Mouse (Mus musculus) MEL (cell line): Measurements from ENCODE around the gene Slc30a2. TPM values are rescaled to one million over a fixed set of nuclear protein-coding genes. Genes with fewer than 3 reads are reported as not detected.

ENCODE experiments used
- DNase-seq: peaks from one replicate; pipeline ENCODE4 v3.0.0; 2011; ENCODE audit warnings: low read depth, low spot score
- H3K27ac ChIP-seq: 2 replicates; pipeline ENCODE4 v1.5.1; 2012; ENCODE audit warnings: low read depth, mild to moderate bottlenecking, control low read depth, low read length, moderate library complexity; ENCODE audit not compliant: control insufficient read depth
- H3K27me3 ChIP-seq, 2 experiments: fragments of 150-350 bp in 1 of 2; sonication (generic) in 1 of 2; 2 replicates each; pipeline ENCODE4 v1.6.1; 2012; ENCODE audit warnings: low read length in 2 of 2, mild to moderate bottlenecking in 2 of 2, improper control_type of control experiment in 1 of 2, moderate library complexity in 1 of 2; ENCODE audit not compliant: insufficient read depth in 2 of 2, control insufficient read depth in 1 of 2
- H3K36me3 ChIP-seq, 2 experiments: 2 replicates each; pipeline ENCODE4 v1.6.1; 2012 to 2014; ENCODE audit warnings: low read length in 2 of 2, improper control_type of control experiment in 1 of 2, inconsistent platforms in 1 of 2, mild to moderate bottlenecking in 1 of 2; ENCODE audit not compliant: insufficient read depth in 2 of 2, control insufficient read depth in 1 of 2
- H3K4me1 ChIP-seq, 2 experiments: fragments of 150-350 bp in 1 of 2; sonication (generic) in 1 of 2; 2 replicates each; pipeline ENCODE4 v1.6.1; 2012; ENCODE audit warnings: low read length in 2 of 2, improper control_type of control experiment in 1 of 2, mild to moderate bottlenecking in 1 of 2; ENCODE audit not compliant: insufficient read depth in 2 of 2, control insufficient read depth in 1 of 2
- H3K4me3 ChIP-seq, 2 experiments: fragments of 150-350 bp in 1 of 2; sonication (generic) in 1 of 2; 2 replicates each; pipeline ENCODE4 v1.5.1; 2012; ENCODE audit warnings: low read depth in 2 of 2, low read length in 2 of 2, mild to moderate bottlenecking in 2 of 2, moderate library complexity in 2 of 2, control low read depth in 1 of 2, improper control_type of control experiment in 1 of 2; ENCODE audit not compliant: control insufficient read depth in 1 of 2, insufficient read depth in 1 of 2
- H3K79me2 ChIP-seq: 2 replicates; pipeline ENCODE4 v1.6.1; 2012; ENCODE audit warnings: mild to moderate bottlenecking, low read length, moderate library complexity; ENCODE audit not compliant: control insufficient read depth, poor library complexity, insufficient read depth
- H3K9ac ChIP-seq: 2 replicates; pipeline ENCODE4 v1.6.1; 2012; ENCODE audit warnings: low read depth, mild to moderate bottlenecking, control low read depth, low read length, moderate library complexity; ENCODE audit not compliant: control insufficient read depth, poor library complexity, severe bottlenecking
- H3K9me3 ChIP-seq: fragments of 150-350 bp; sonication (generic); replicated peaks from 2 replicates; pipeline ENCODE4 v1.6.1; 2012; ENCODE audit warnings: mild to moderate bottlenecking, low read length, improper control_type of control experiment, moderate library complexity; ENCODE audit not compliant: insufficient read depth
- BHLHE40 ChIP-seq: IDR thresholded peaks from 2 replicates; pipeline ENCODE4 v1.6.1; 2012; ENCODE audit warnings: low read depth, mild to moderate bottlenecking, inconsistent platforms, low read length, improper control_type of control experiment, borderline replicate concordance
- CHD1 ChIP-seq: IDR thresholded peaks from 2 replicates; pipeline ENCODE4 v1.6.1; 2012; ENCODE audit warnings: low read depth, mild to moderate bottlenecking, inconsistent platforms, low read length, improper control_type of control experiment
- CHD2 ChIP-seq: IDR thresholded peaks from 2 replicates; pipeline ENCODE4 v1.6.1; 2011; ENCODE audit warnings: low read length, improper control_type of control experiment
- CTCF ChIP-seq, 3 experiments: IDR thresholded peaks in 2 of 3; conservative IDR thresholded peaks in 1 of 3; 2 replicates each; pipeline ENCODE4 v1.5.1; 2011 to 2012; ENCODE audit warnings: low read length in 3 of 3, low read depth in 2 of 3, mild to moderate bottlenecking in 2 of 3, improper control_type of control experiment in 1 of 3, inconsistent platforms in 1 of 3, mixed read lengths in 1 of 3, moderate library complexity in 1 of 3; ENCODE audit not compliant: control insufficient read depth in 1 of 3, insufficient read depth in 1 of 3, poor library complexity in 1 of 3, severe bottlenecking in 1 of 3
- EP300 ChIP-seq, 2 experiments: IDR thresholded peaks; 2 replicates each; pipeline ENCODE4 v1.6.1; 2011; ENCODE audit warnings: improper control_type of control experiment in 2 of 2, low read length in 2 of 2, low read depth in 1 of 2, mild to moderate bottlenecking in 1 of 2
- ETS1 ChIP-seq: IDR thresholded peaks from 2 replicates; pipeline ENCODE4 v1.6.1; 2012; ENCODE audit warnings: low read depth, mild to moderate bottlenecking, inconsistent platforms, low read length, improper control_type of control experiment, moderate library complexity
- GATA1 ChIP-seq: IDR thresholded peaks from 2 replicates; pipeline ENCODE4 v1.6.1; 2011; ENCODE audit warnings: low read depth, low read length, improper control_type of control experiment
- JUND ChIP-seq: IDR thresholded peaks from 2 replicates; pipeline ENCODE4 v1.6.1; 2011; ENCODE audit warnings: low read depth, mild to moderate bottlenecking, improper control_type of control experiment, low read length
- MAX ChIP-seq: IDR thresholded peaks from 2 replicates; pipeline ENCODE4 v1.6.1; 2011; ENCODE audit warnings: low read length, improper control_type of control experiment
- MAZ ChIP-seq: IDR thresholded peaks from 2 replicates; pipeline ENCODE4 v1.6.1; 2012; ENCODE audit warnings: low read depth, mild to moderate bottlenecking, inconsistent platforms, low read length, improper control_type of control experiment
- MYC ChIP-seq: IDR thresholded peaks from 2 replicates; pipeline ENCODE4 v1.6.1; 2011; ENCODE audit warnings: low read depth, mild to moderate bottlenecking, low read length, improper control_type of control experiment, moderate library complexity
- NELFE ChIP-seq: IDR thresholded peaks from 2 replicates; pipeline ENCODE4 v1.6.1; 2011; ENCODE audit warnings: low read depth, low read length, improper control_type of control experiment
- NRF1 ChIP-seq: IDR thresholded peaks from 2 replicates; pipeline ENCODE4 v1.6.1; 2014; ENCODE audit warnings: low read depth, mild to moderate bottlenecking, inconsistent platforms, low read length, improper control_type of control experiment, moderate library complexity; ENCODE audit not compliant: poor library complexity, insufficient read depth, severe bottlenecking
- POLR2AphosphoS2 ChIP-seq: IDR thresholded peaks from 2 replicates; pipeline ENCODE4 v1.6.1; 2011; ENCODE audit warnings: low read length, improper control_type of control experiment
- SIN3A ChIP-seq: IDR thresholded peaks from 2 replicates; pipeline ENCODE4 v1.6.1; 2012; ENCODE audit warnings: low read length, improper control_type of control experiment, inconsistent platforms
- SMC3 ChIP-seq: IDR thresholded peaks from 2 replicates; pipeline ENCODE4 v1.6.1; 2011; ENCODE audit warnings: low read depth, low read length, improper control_type of control experiment
- TCF12 ChIP-seq: IDR thresholded peaks from 2 replicates; pipeline ENCODE4 v1.6.1; 2014; ENCODE audit warnings: low read depth, mild to moderate bottlenecking, inconsistent platforms, low read length, improper control_type of control experiment, moderate library complexity
- USF1 ChIP-seq: IDR thresholded peaks from 2 replicates; pipeline ENCODE4 v1.6.1; 2014; ENCODE audit warnings: low read depth, mild to moderate bottlenecking, inconsistent platforms, low read length, improper control_type of control experiment, moderate library complexity
- USF2 ChIP-seq, 2 experiments: IDR thresholded peaks; 2 replicates each; pipeline ENCODE4 v1.6.1; 2011 to 2012; ENCODE audit warnings: improper control_type of control experiment in 2 of 2, low read length in 2 of 2, borderline replicate concordance in 1 of 2, inconsistent platforms in 1 of 2, low read depth in 1 of 2, mild to moderate bottlenecking in 1 of 2; ENCODE audit not compliant: insufficient read depth in 1 of 2
- ZC3H11A ChIP-seq: IDR thresholded peaks from 2 replicates; pipeline ENCODE4 v1.6.1; 2012; ENCODE audit warnings: low read depth, mild to moderate bottlenecking, inconsistent platforms, low read length, improper control_type of control experiment
- ZKSCAN1 ChIP-seq: IDR thresholded peaks from 2 replicates; pipeline ENCODE4 v1.6.1; 2012; ENCODE audit warnings: low read depth, mild to moderate bottlenecking, inconsistent platforms, low read length, improper control_type of control experiment, moderate library complexity
- ZNF384 ChIP-seq: IDR thresholded peaks from 2 replicates; pipeline ENCODE4 v1.6.1; 2012; ENCODE audit warnings: low read depth, mild to moderate bottlenecking, inconsistent platforms, low read length, improper control_type of control experiment
- polyA plus RNA-seq, 2 experiments: library from polyadenylated mRNA; stranded (reverse) in 1 of 2; unstranded in 1 of 2; fragments of >175 nt in 1 of 2; fragments of >200 nt in 1 of 2; gene quantifications; 2 replicates each; pipeline versions ENCODE4 v1.2.1 to v1.2.4; 2012; ENCODE audit warnings: low replicate concordance in 2 of 2, low read depth in 1 of 2; ENCODE audit not compliant: insufficient read length in 2 of 2, insufficient read depth in 1 of 2, missing spikeins in 1 of 2
- total RNA-seq: library from RNA; depleted of rRNA; stranded (reverse); fragments of 300-350 nt; gene quantifications from 2 replicates; pipeline ENCODE4 v1.2.3, GENCODE M21; 2012

Gene Slc30a2
- total and polyA plus RNA-seq, 3 experiments: 0.39 to 0.54 TPM; not detected in 1

- TF ChIP-seq BHLHE40: no peak
- no peak for TF ChIP-seq NRF1
- TF ChIP-seq TCF12: peak; percentile 73
- peak; percentile 30; the same call in 1 of the 2 replicates for TF ChIP-seq NELFE
- TF ChIP-seq SIN3A: peak; percentile 48; the same call in 1 of the 2 replicates
- no peak for TF ChIP-seq POLR2AphosphoS2
- TF ChIP-seq GATA1: peak; percentile 51
- peak; percentile 48; the same call in 1 of the 2 replicates for TF ChIP-seq MAX
- peak; percentile 79 for TF ChIP-seq ETS1
- no peak for TF ChIP-seq USF1
Observed at GRCm38 (mm10) chr4:134348078-134348477, 5.1 kb downstream of the Slc30a2 start (continued).

- no peak for DNase-seq
- TF ChIP-seq TCF12: no peak
- TF ChIP-seq USF1: no peak
- TF ChIP-seq ZC3H11A: no peak
- no peak for TF ChIP-seq NELFE
- TF ChIP-seq EP300 (IDR thresholded peaks at IDR 0.05; ENCODE audit: low read depth in 1 of 2, low read length in 2 of 2): no peak
- no peak for TF ChIP-seq SIN3A
- no peak for TF ChIP-seq MAZ
- no peak for TF ChIP-seq ZKSCAN1
- no peak for TF ChIP-seq CTCF (IDR thresholded peaks at IDR 0.05 in 2 of 3, conservative IDR thresholded peaks at IDR 0.05 in 1 of 3; ENCODE audit: control insufficient read depth in 1 of 3, insufficient read depth in 1 of 3, low read depth in 2 of 3, low read length in 3 of 3, poor library complexity in 1 of 3, severe bottlenecking in 1 of 3)
- no peak for TF ChIP-seq USF2 (IDR thresholded peaks at IDR 0.05; ENCODE audit: borderline replicate concordance in 1 of 2, insufficient read depth in 1 of 2, low read depth in 1 of 2, low read length in 2 of 2)
- TF ChIP-seq, all 39 proteins: peak for 0
- Histone ChIP-seq H3K36me3 (peaks cover 0 to 6% of the 10 kb centered on the region in 2 experiments; a peak in 1 of 4 replicates), H3K79me2 (no peaks in the 10 kb centered on the region), H3K27ac (no peak overlapping the region), H3K27me3 (no peaks in the 10 kb centered on the region), H3K4me1 (peaks cover 6 to 20% of the 10 kb centered on the region in 2 experiments; a peak in 3 of 4 replicates), H3K9me3 (no peaks in the 10 kb centered on the region), H3K4me3 (no peak overlapping the region), H3K9ac (peak overlapping the region; percentile 8; the same call in 1 of the 2 replicates)
Observed at GRCm38 (mm10) chr4:134348545-134348944, 5.6 kb downstream of the Slc30a2 start.

- Histone ChIP-seq H3K27me3 (no peaks in the 10 kb centered on the region), H3K79me2 (no peaks in the 10 kb centered on the region), H3K4me1 (peaks cover 5 to 25% of the 10 kb centered on the region in 2 experiments; a peak in 3 of 4 replicates), H3K27ac (no peak overlapping the region), H3K9ac (no peak overlapping the region), H3K9me3 (no peaks in the 10 kb centered on the region), H3K4me3 (no peak overlapping the region), H3K36me3 (peaks cover 0 to 8% of the 10 kb centered on the region in 2 experiments; a peak in 2 of 4 replicates)
- no peak for DNase-seq
- TF ChIP-seq JUND: no peak
- no peak for TF ChIP-seq ZKSCAN1
- no peak for TF ChIP-seq EP300 (IDR thresholded peaks at IDR 0.05; ENCODE audit: low read depth in 1 of 2, low read length in 2 of 2)
- no peak for TF ChIP-seq NELFE
- no peak for TF ChIP-seq MYC
- TF ChIP-seq CHD1: no peak
- TF ChIP-seq CHD2: no peak
- no peak for TF ChIP-seq SMC3
- TF ChIP-seq NRF1: no peak
- no peak for TF ChIP-seq ZNF384
- no peak for TF ChIP-seq MAZ
Observed at GRCm38 (mm10) chr4:134349829-134350228, 6.8 kb downstream of the Slc30a2 start.
